Mouse (Mus musculus) CH12.LX (cell line): ENCODE measurements around the gene Dcn. TPM values are rescaled to one million over a fixed set of nuclear protein-coding genes. Genes with fewer than 3 reads are reported as not detected.

Experiments
- DNase-seq: peaks from one replicate; pipeline ENCODE4 v3.0.0-alpha.2; 2013; ENCODE audit errors: extremely low read depth
- H3K27ac ChIP-seq: 2 replicates; pipeline ENCODE4 v1.5.1; 2012; ENCODE audit warnings: low read depth, mild to moderate bottlenecking, control low read depth, moderate library complexity; ENCODE audit not compliant: insufficient read depth
- H3K27me3 ChIP-seq: replicated peaks from 2 replicates; pipeline ENCODE3; 2012; ENCODE audit warnings: inconsistent platforms
- H3K36me3 ChIP-seq, 2 experiments: replicated peaks in 1 of 2; 2 replicates each; pipeline versions ENCODE3 to v1.6.1; 2012; ENCODE audit warnings: inconsistent platforms in 1 of 2, low read length in 1 of 2, mild to moderate bottlenecking in 1 of 2, mixed read lengths in 1 of 2, moderate library complexity in 1 of 2; ENCODE audit not compliant: control insufficient read depth in 1 of 2, insufficient read depth in 1 of 2
- H3K4me1 ChIP-seq, 2 experiments: 2 replicates each; pipeline ENCODE4 v1.6.1; 2012; ENCODE audit warnings: inconsistent platforms in 1 of 2, moderate library complexity in 1 of 2; ENCODE audit not compliant: insufficient read depth in 2 of 2, control insufficient read depth in 1 of 2
- H3K4me2 ChIP-seq: 2 replicates; pipeline ENCODE4 v1.6.1; 2012; ENCODE audit warnings: low read depth, mild to moderate bottlenecking, control low read depth; ENCODE audit not compliant: poor library complexity, insufficient read depth, severe bottlenecking
- H3K4me3 ChIP-seq, 3 experiments: fragments of 150-350 bp in 1 of 3; sonication (generic) in 1 of 3; replicated peaks in 1 of 3; 2 replicates each; pipeline versions ENCODE3 to v1.5.1; 2011 to 2012; ENCODE audit warnings: low read depth in 2 of 3, low read length in 2 of 3, mild to moderate bottlenecking in 2 of 3, moderate library complexity in 2 of 3, control low read depth in 1 of 3, improper control_type of control experiment in 1 of 3, inconsistent platforms in 1 of 3, mixed read lengths in 1 of 3; ENCODE audit not compliant: poor library complexity in 1 of 3
- H3K79me2 ChIP-seq: replicated peaks from 2 replicates; pipeline ENCODE4 v1.6.1; 2012; ENCODE audit warnings: mild to moderate bottlenecking, moderate library complexity; ENCODE audit not compliant: control insufficient read depth, poor library complexity, insufficient read depth, severe bottlenecking; ENCODE audit errors: extremely low read depth
- H3K9ac ChIP-seq: 2 replicates; pipeline ENCODE4 v1.6.1; 2012; ENCODE audit warnings: low read depth, mild to moderate bottlenecking, control low read depth, moderate library complexity; ENCODE audit not compliant: insufficient read depth
- H3K9me3 ChIP-seq: replicated peaks from 2 replicates; pipeline ENCODE3; 2012; ENCODE audit warnings: low read length, inconsistent platforms, mixed read lengths
- CTCF ChIP-seq, 2 experiments: IDR thresholded peaks in 1 of 2; conservative IDR thresholded peaks in 1 of 2; 2 replicates each; pipeline ENCODE4 v1.5.1; 2011 to 2012; ENCODE audit warnings: low read depth in 2 of 2, low read length in 2 of 2, improper control_type of control experiment in 1 of 2, inconsistent platforms in 1 of 2, mild to moderate bottlenecking in 1 of 2, moderate library complexity in 1 of 2
- RAD21 ChIP-seq: IDR thresholded peaks from 2 replicates; pipeline ENCODE4 v1.6.1; 2011; ENCODE audit warnings: low read depth, mild to moderate bottlenecking, low read length, improper control_type of control experiment, moderate library complexity
- SMC3 ChIP-seq: IDR thresholded peaks from 2 replicates; pipeline ENCODE4 v1.6.1; 2011; ENCODE audit warnings: low read depth, low read length, improper control_type of control experiment
- USF1 ChIP-seq: IDR thresholded peaks from 2 replicates; pipeline ENCODE4 v1.6.1; 2014; ENCODE audit warnings: low read depth, mild to moderate bottlenecking, inconsistent platforms, low read length, improper control_type of control experiment
- dilution Hi-C: fragments of 300-500 bp; cut with MboI; formaldehyde crosslinking; loops from 2 replicates; pipeline ENCODE4 v1.14.3; 2020; ENCODE audit warnings: low sequenced_read_pairs; ENCODE audit not compliant: extremely low pct_unique_long_range_greater_than_20kb, extremely low pct_ligation_motif_present
- in situ Hi-C: fragments of 300-500 bp; cut with MboI; formaldehyde crosslinking; loops from 3 replicates; pipeline ENCODE4 v1.14.3; 2019; ENCODE audit warnings: low sequenced_read_pairs, low pct_ligation_motif_present, low pct_unique_long_range_greater_than_20kb, mixed read lengths
- polyA plus RNA-seq: library from polyadenylated mRNA; unstranded; fragments of >175 nt; gene quantifications from 2 replicates; pipeline ENCODE4 v1.2.1, GENCODE M21; 2012; ENCODE audit warnings: low read depth; ENCODE audit not compliant: insufficient read length
- total RNA-seq, 2 experiments: library from RNA; depleted of rRNA; stranded (reverse); fragments of 300-350 nt in 1 of 2; fragments of >200 nt in 1 of 2; gene quantifications; 2 replicates each; pipeline ENCODE4 v1.2.3; 2012 to 2014

Gene Dcn
- total and polyA plus RNA-seq, 3 experiments = not detected

GRCm38 (mm10) chr10:97567489-97568135 lies 88.2 kb downstream of the Dcn start:
- peak; percentile 42 for DNase-seq
- Histone ChIP-seq H3K4me3 (no peak overlapping the region), H3K36me3 (no peaks in the 10 kb centered on the region), H3K4me1 (peaks cover 0 to 8% of the 10 kb centered on the region in 2 experiments; a peak in 1 of 4 replicates), H3K27me3 (no peaks in the 10 kb centered on the region), H3K9ac (no peak overlapping the region), H3K9me3 (no peaks in the 10 kb centered on the region), H3K4me2 (no peak overlapping the region), H3K27ac (no peak overlapping the region), H3K79me2 (no peaks in the 10 kb centered on the region)
- dilution Hi-C loops (no loop called here), in situ Hi-C loops (no loop called here)
- TF ChIP-seq RAD21 (peak; percentile 34), CTCF (conservative IDR thresholded peaks at IDR 0.05 in 1 of 2, IDR thresholded peaks at IDR 0.05 in 1 of 2; ENCODE audit: low read depth in 2 of 2, low read length in 2 of 2) (peak; percentile 19 to 63; a peak in 2 of 4 replicates), USF1 (no peak), SMC3 (peak; percentile 70)

Other genes starting within 250 kb of the Dcn start
- not detected in 2 replicates for gene Lum, start 85.5 kb downstream of the Dcn start, total RNA-seq (2012; rRNA removed)
- gene Lum, start 85.5 kb downstream of the Dcn start, total RNA-seq (2014; rRNA removed) = not detected in 2 replicates
- gene Lum, start 85.5 kb downstream of the Dcn start, polyA plus RNA-seq = not detected in 2 replicates
- gene Kera, start 127.3 kb downstream of the Dcn start, total RNA-seq (2012; rRNA removed) = not detected in 2 replicates
- not detected in 2 replicates for gene Kera, start 127.3 kb downstream of the Dcn start, total RNA-seq (2014; rRNA removed)
- gene Kera, start 127.3 kb downstream of the Dcn start, polyA plus RNA-seq = not detected in 2 replicates
- not detected in 2 replicates for gene Epyc, start 164.5 kb downstream of the Dcn start, total RNA-seq (2012; rRNA removed)
- not detected in 2 replicates for gene Epyc, start 164.5 kb downstream of the Dcn start, total RNA-seq (2014; rRNA removed)
- gene Epyc, start 164.5 kb downstream of the Dcn start, polyA plus RNA-seq = not detected in 2 replicates
- gene Ccer1, start 213.4 kb downstream of the Dcn start, total RNA-seq (2012; rRNA removed) = not detected in 2 replicates
- gene Ccer1, start 213.4 kb downstream of the Dcn start, total RNA-seq (2014; rRNA removed) = not detected in 2 replicates
- not detected in 2 replicates for gene Ccer1, start 213.4 kb downstream of the Dcn start, polyA plus RNA-seq
- not detected in 2 replicates for gene C030005K15Rik, start 247.1 kb downstream of the Dcn start, total RNA-seq (2012; rRNA removed)
- gene C030005K15Rik, start 247.1 kb downstream of the Dcn start, total RNA-seq (2014; rRNA removed) = not detected in 2 replicates
- gene C030005K15Rik, start 247.1 kb downstream of the Dcn start, polyA plus RNA-seq = not detected in 2 replicates